Mouse (Mus musculus) intestine, embryonic 15.5 days (tissue): Measurements from ENCODE around the gene Rps6. TPM values are rescaled to one million over a fixed set of nuclear protein-coding genes. Genes with fewer than 3 reads are reported as not detected.

ENCODE experiments used
- ATAC-seq: fragments of 200-750 bp; cut with Nextera tagmentation; 2 replicates; pipeline ENCODE4 v1.8.0; 2017; ENCODE audit warnings: moderate TSS enrichment, moderate library complexity
- H3K27ac ChIP-seq: fragments of 300-500 bp; sonication (generic); 2 replicates; pipeline ENCODE4 v1.5.1; 2015; ENCODE audit warnings: mild to moderate bottlenecking, inconsistent platforms
- H3K27me3 ChIP-seq: fragments of 300-500 bp; sonication (generic); replicated peaks from 2 replicates; pipeline ENCODE4 v1.6.1; 2015; ENCODE audit warnings: inconsistent platforms
- H3K36me3 ChIP-seq: fragments of 300-500 bp; sonication (generic); 2 replicates; pipeline ENCODE4 v1.6.1; 2015; ENCODE audit warnings: inconsistent platforms
- H3K4me1 ChIP-seq: fragments of 300-500 bp; sonication (generic); replicated peaks from 2 replicates; pipeline ENCODE4 v1.6.1; 2015; ENCODE audit warnings: inconsistent platforms
- H3K4me2 ChIP-seq: fragments of 300-500 bp; sonication (generic); replicated peaks from 2 replicates; pipeline ENCODE4 v1.6.1; 2015; ENCODE audit warnings: mild to moderate bottlenecking, inconsistent platforms
- H3K4me3 ChIP-seq: fragments of 300-500 bp; sonication (generic); replicated peaks from 2 replicates; pipeline ENCODE4 v1.5.1; 2015; ENCODE audit warnings: inconsistent platforms
- H3K9ac ChIP-seq: fragments of 300-500 bp; sonication (generic); 2 replicates; pipeline ENCODE4 v1.6.1; 2015; ENCODE audit warnings: inconsistent platforms
- H3K9me3 ChIP-seq: fragments of 300-500 bp; sonication (generic); 2 replicates; pipeline ENCODE4 v1.6.1; 2016; ENCODE audit warnings: inconsistent platforms
- WGBS: fragments of 180-500 bp; shearing (Covaris S2); methylation state at CpG from one replicate; pipeline ENCODE4 v1.1.7; 2015; 5-methylcytosine and 5-hydroxymethylcytosine counted together
- polyA plus RNA-seq: library from polyadenylated mRNA; unstranded; fragments of >200 nt; fragmentation: Nextera tagmentation; extraction: Ambion mirVana; gene quantifications from 2 replicates; pipeline ENCODE4 v1.2.1, GENCODE M21; 2015

The Rps6 gene
- polyA plus RNA-seq, result 690 and 791 TPM in 2 replicates

DNA sequence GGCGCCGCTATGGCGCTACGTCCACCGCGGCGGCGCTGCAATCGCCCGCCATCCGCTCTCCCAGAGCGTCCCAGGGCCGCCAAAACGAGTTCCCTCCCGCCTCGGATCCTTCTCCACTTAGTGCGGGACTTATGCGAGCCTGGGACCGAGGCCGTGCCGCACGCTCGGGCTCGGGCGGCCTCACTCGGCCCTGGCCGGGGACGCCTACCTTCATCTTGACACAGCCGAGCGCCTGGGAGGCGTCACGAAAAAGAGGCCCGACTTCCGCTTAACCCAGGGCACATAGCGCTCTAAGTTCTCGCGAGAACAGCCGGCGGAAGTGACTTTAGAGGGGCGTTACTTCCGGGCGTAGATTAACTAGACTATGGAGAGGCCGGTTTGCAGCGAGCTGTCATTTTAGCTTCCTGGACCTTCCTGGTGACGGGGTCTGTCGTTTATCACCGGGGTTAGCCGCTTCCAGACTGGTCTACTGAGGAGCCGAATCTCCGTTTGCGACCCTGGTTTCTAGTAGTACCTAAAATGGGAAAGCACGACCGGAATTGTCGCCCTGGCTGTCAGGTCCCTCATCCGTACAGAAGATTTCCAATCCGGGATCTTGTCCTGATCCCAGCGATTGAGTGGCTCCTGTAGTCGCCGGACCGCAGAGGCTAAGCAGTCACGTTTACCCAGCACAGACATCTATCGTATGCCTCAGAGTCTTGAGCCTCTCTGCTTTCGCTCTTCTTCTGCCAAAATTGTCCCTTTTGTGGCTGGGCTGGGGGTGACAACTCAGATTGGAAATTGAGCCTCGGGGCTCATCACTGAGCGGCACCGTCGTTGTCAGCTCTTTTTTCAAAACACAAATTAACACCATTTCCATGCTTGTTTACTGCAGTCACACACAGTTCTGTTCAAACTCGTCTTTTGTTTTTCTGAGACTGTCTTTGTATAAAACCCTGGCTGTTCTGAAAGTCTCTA is at the start of gene Rps6:
TSS of gene Rps6 (minus strand) at position 300 of the 957 bp plus-strand sequence.
- under 1% methylated on average over 68 of the region's 68 CpGs for WGBS
- Histone ChIP-seq H3K27ac (peak within 1 kb of the TSS; percentile 94), H3K4me3 (peak within 1 kb of the TSS; percentile 76), H3K4me1 (no peaks in the 10 kb centered on the region), H3K36me3 (peaks cover 5% of the 10 kb centered on the region; the same call in 1 of the 2 replicates), H3K4me2 (peak within 1 kb of the TSS; percentile 86), H3K9me3 (no peaks in the 10 kb centered on the region), H3K9ac (peak within 1 kb of the TSS; percentile 97), H3K27me3 (no peaks in the 10 kb centered on the region)
- ATAC-seq, result peak; percentile 98

- no peaks in the 10 kb centered on the region for H3K36me3 ChIP-seq
- no peaks in the 10 kb centered on the region for H3K4me1 ChIP-seq
- WGBS, result 92% methylated on average over 1 of the region's 1 CpGs
- no peaks in the 10 kb centered on the region for H3K9me3 ChIP-seq
- H3K4me3 ChIP-seq, result no peak overlapping the region
- H3K9ac ChIP-seq, result no peak overlapping the region
- no peak for ATAC-seq
- H3K27ac ChIP-seq, result no peak overlapping the region
- H3K27me3 ChIP-seq, result no peaks in the 10 kb centered on the region
- H3K4me2 ChIP-seq, result no peak overlapping the region
Measured at GRCm38 (mm10) chr4:86905869-86906268, 48.7 kb upstream of the Rps6 start.

- H3K36me3 ChIP-seq, result no peaks in the 10 kb centered on the region
- no peak overlapping the region for H3K9ac ChIP-seq
- WGBS, result 36% methylated on average over 3 of the region's 3 CpGs
- H3K27me3 ChIP-seq, result no peaks in the 10 kb centered on the region
- no peak overlapping the region for H3K4me3 ChIP-seq
- no peak overlapping the region for H3K27ac ChIP-seq
- ATAC-seq, result no peak
- no peaks in the 10 kb centered on the region for H3K4me1 ChIP-seq
- H3K9me3 ChIP-seq, result no peaks in the 10 kb centered on the region
- no peak overlapping the region for H3K4me2 ChIP-seq
Measured at GRCm38 (mm10) chr4:86904969-86905368, 47.8 kb upstream of the Rps6 start.

DNA sequence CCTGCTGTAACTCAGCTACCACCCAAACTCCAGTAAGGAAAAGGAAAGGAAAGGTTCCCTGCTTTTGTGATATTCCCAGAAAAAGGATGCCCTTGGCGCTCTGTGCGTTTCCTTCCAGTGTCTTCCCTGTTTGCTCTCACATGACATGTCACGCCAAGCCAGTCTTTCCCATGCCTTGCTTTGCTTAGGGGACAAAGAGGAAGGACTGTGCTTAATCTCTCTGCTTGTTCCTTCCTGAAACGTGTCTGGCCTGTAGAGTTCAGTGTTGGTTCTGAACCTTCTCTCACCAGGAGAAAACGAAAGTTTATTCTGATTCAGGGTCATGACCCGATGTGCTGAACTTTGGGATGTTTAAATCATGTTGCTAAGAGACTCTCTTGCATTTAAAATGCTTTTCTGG is 45.1 kb upstream of the Rps6 start:
- H3K27ac ChIP-seq, result no peak overlapping the region
- no peak for ATAC-seq

GRCm38 (mm10) chr4:86898791-86899474 is 41.7 kb upstream of the Rps6 start:
- Histone ChIP-seq H3K4me3 (no peak overlapping the region), H3K9ac (no peak overlapping the region), H3K4me1 (no peaks in the 10 kb centered on the region), H3K36me3 (no peaks in the 10 kb centered on the region), H3K4me2 (no peak overlapping the region), H3K27ac (peak overlapping the region; percentile 51; the same call in 1 of the 2 replicates), H3K27me3 (no peaks in the 10 kb centered on the region), H3K9me3 (no peaks in the 10 kb centered on the region)
- peak; percentile 83 for ATAC-seq
- 25% methylated on average over 14 of the region's 14 CpGs for WGBS

More for the DNA sequence above, 45.1 kb upstream of the Rps6 start:
- no peak overlapping the region for H3K4me3 ChIP-seq
- no peaks in the 10 kb centered on the region for H3K27me3 ChIP-seq
- 58% methylated on average over 6 of the region's 6 CpGs for WGBS
- H3K36me3 ChIP-seq, result no peaks in the 10 kb centered on the region
- no peaks in the 10 kb centered on the region for H3K9me3 ChIP-seq
- H3K4me1 ChIP-seq, result no peaks in the 10 kb centered on the region
- no peak overlapping the region for H3K4me2 ChIP-seq
- no peak overlapping the region for H3K9ac ChIP-seq

DNA sequence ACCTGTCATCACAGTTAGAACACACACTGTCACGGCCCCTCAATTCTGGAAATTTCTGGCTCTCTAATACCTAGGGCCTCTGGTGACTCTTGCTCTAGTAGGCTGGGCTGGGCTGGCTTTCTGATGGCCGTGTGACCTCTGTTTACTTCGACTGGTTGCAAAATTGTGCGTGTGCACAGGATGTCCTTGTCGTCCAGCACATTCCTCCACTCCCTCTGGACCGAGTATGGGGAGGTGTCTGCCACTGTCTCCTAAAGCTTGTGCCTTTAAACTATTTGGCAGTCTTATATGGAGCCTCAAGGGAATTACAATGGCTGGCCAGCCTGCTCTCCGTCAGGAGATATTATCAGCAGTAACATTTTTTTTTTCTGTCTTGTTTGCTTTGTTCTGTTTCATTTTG is 40.2 kb upstream of the Rps6 start:
- WGBS, result 66% methylated on average over 7 of the region's 7 CpGs
- Histone ChIP-seq H3K4me3 (no peak overlapping the region), H3K9me3 (no peaks in the 10 kb centered on the region), H3K27ac (no peak overlapping the region), H3K4me2 (no peak overlapping the region), H3K9ac (no peak overlapping the region), H3K36me3 (no peaks in the 10 kb centered on the region), H3K27me3 (no peaks in the 10 kb centered on the region), H3K4me1 (no peaks in the 10 kb centered on the region)
- no peak for ATAC-seq

DNA sequence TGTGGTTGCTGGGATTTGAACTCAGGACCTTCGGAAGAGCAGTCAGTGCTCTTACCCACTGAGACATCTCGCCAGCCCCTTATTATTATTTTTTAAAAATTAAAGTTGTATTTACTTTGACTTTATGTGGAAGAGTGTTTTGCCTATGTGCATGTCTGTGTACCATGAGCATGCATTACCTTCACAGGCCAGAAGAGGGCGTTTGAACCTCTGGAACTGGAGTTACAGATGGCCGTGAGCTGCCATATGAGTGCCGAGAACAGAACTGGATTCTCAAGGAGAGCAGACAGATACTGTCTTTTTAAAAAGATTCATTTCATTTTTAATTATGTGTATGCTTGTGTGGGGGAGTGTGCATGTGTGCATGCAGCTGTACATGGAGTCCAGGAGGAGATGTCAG is 30.7 kb upstream of the Rps6 start:
- Histone ChIP-seq H3K4me3 (no peak overlapping the region), H3K4me1 (0 out of 2 replicates have a peak, but pooled peaks cover 5% of the 10 kb centered on the region), H3K9ac (no peak overlapping the region), H3K9me3 (no peaks in the 10 kb centered on the region), H3K27me3 (no peaks in the 10 kb centered on the region), H3K4me2 (no peak overlapping the region), H3K27ac (no peak overlapping the region), H3K36me3 (no peaks in the 10 kb centered on the region)
- 73% methylated on average over 5 of the region's 5 CpGs for WGBS
- no peak for ATAC-seq

DNA sequence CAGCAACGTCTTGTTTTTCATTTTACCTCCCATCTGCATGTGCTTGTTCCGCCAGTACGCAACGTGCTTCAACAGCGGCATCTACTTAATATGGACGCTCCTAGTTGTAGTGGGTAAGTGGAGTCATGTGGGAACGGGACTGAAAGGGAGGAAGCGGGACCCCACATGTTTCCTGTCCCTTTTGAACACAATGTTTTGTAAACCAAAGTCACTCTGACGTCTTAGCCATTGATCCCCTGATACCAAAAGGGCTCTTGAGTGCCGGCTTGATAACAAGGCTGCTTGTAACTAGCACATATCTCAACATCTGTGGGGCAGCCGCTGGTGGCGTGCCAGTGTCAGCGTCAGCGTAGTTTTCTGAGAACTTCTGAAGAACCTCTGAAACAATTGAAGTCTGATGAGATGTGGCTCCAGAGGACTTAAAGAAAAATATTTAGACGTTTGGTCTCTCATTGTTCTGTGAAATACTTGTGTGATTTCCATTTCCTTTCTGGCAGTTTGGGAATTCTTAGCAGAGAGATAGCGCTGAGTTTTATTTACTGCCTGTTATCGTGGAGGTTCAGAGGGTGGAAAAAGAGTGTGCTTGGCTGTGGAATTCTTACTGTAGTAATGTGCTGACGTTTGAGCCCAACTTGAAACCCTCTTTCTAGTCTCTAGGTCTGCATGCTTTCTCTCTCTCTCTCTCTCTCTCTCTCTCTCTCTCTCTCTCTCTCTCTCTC is 29.1 kb upstream of the Rps6 start:
- Histone ChIP-seq H3K27ac (0 out of 2 replicates have a peak overlapping the region, but pooled peaks have one; percentile 27), H3K27me3 (no peaks in the 10 kb centered on the region), H3K36me3 (no peaks in the 10 kb centered on the region), H3K4me3 (peak overlapping the region; percentile 29), H3K9me3 (no peaks in the 10 kb centered on the region), H3K4me1 (0 out of 2 replicates have a peak, but pooled peaks cover 5% of the 10 kb centered on the region), H3K4me2 (peak overlapping the region; percentile 65), H3K9ac (0 out of 2 replicates have a peak overlapping the region, but pooled peaks have one; percentile 26)
- WGBS, result 22% methylated on average over 18 of the region's 18 CpGs
- peak; percentile 66 for ATAC-seq

DNA sequence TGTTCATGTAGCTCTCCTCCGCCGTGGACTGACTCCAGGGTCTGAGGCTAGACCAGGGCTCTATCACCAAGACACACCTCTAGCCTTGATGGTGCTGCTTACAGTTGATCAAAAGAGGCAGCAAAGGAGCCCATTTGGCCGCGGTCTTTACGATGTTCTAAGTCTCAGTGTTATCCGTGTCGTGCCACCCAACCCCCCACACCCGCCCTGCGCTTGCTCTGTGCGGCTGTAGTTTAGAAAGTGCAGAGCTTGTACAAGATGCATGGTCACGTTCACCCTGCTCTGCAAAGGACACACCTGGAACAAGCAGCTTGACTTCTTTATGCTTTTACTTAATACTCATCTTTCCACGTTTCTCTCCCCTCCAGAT is 28.6 kb upstream of the Rps6 start:
- Histone ChIP-seq H3K36me3 (no peaks in the 10 kb centered on the region), H3K27ac (0 out of 2 replicates have a peak overlapping the region, but pooled peaks have one; percentile 27), H3K9me3 (no peaks in the 10 kb centered on the region), H3K9ac (0 out of 2 replicates have a peak overlapping the region, but pooled peaks have one; percentile 26), H3K27me3 (no peaks in the 10 kb centered on the region), H3K4me1 (0 out of 2 replicates have a peak, but pooled peaks cover 5% of the 10 kb centered on the region), H3K4me2 (peak overlapping the region; percentile 65), H3K4me3 (peak overlapping the region; percentile 29)
- 38% methylated on average over 12 of the region's 12 CpGs for WGBS
- peak; percentile 71 for ATAC-seq

- ATAC-seq, result 0 out of 2 replicates have a peak, but pooled peaks have one; percentile 65
- H3K4me1 ChIP-seq, result 0 out of 2 replicates have a peak, but pooled peaks cover 5% of the 10 kb centered on the region
- no peak overlapping the region for H3K4me2 ChIP-seq
- H3K27me3 ChIP-seq, result no peaks in the 10 kb centered on the region
- H3K9me3 ChIP-seq, result no peaks in the 10 kb centered on the region
- WGBS, result 55% methylated on average over 4 of the region's 4 CpGs
- H3K36me3 ChIP-seq, result no peaks in the 10 kb centered on the region
- no peak overlapping the region for H3K27ac ChIP-seq
- no peak overlapping the region for H3K9ac ChIP-seq
- H3K4me3 ChIP-seq, result no peak overlapping the region
Measured at GRCm38 (mm10) chr4:86884945-86885344, 27.7 kb upstream of the Rps6 start.

DNA sequence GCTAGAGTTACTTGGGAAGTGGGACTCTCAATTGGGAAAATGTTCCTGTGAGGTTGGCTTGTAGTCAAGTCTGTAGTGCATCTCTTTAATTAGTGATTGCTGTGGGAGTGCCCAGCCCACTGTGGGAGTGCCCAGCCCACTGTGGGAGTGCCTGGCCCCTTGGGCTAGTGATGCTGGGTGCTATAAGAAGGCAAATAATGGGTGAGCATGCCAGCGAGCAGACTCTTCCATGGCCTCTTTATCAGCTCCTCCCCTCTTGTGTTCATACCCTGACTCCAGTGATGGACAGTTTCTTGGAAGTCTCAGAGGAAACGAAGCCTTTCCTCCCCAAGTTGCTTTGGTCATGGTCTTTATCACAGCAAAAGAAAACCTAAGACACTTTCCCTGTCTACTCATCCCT is 25.2 kb upstream of the Rps6 start:
- WGBS, result 54% methylated on average over 2 of the region's 2 CpGs
- Histone ChIP-seq H3K27ac (no peak overlapping the region), H3K9ac (no peak overlapping the region), H3K4me2 (no peak overlapping the region), H3K36me3 (no peaks in the 10 kb centered on the region), H3K4me3 (no peak overlapping the region), H3K9me3 (no peaks in the 10 kb centered on the region), H3K27me3 (no peaks in the 10 kb centered on the region), H3K4me1 (0 out of 2 replicates have a peak, but pooled peaks cover 5% of the 10 kb centered on the region)
- ATAC-seq, result no peak
